Mouse (Mus musculus): ENCODE results near the gene Rbm18. TPM values are rescaled to one million over a fixed set of nuclear protein-coding genes. Genes with fewer than 3 reads are reported as not detected.

Gene Rbm18
- 10 to 100 TPM; 42.8 to 45.6 TPM for total RNA-seq (2023)

GRCm38 (mm10) chr2:36136300-36136941, at the start of gene Rbm18, which contains the start of gene Mrrf:
TSS of gene Rbm18 (minus strand) at chr2:36136773.
TSS of gene Mrrf (plus strand) at chr2:36136389.

GRCm38 (mm10) chr2:36104956-36105741, 31.4 kb downstream of the Rbm18 start, which contains the start of gene Lhx6:
TSS of gene Lhx6 (minus strand) at chr2:36105408.

Other genes starting within 250 kb of the Rbm18 start
- gene Ttll11, start 156.9 kb downstream of the Rbm18 start, total RNA-seq (2023), result 1 to 10 TPM in 1 of 2 experiments, under 1 TPM in 1; 0.44 to 1.1 TPM
- gene Ndufa8, start 87.4 kb downstream of the Rbm18 start, total RNA-seq (2023), result 10 to 100 TPM; 51.4 to 52.6 TPM
- not detected for gene Morn5, start 87.3 kb downstream of the Rbm18 start, total RNA-seq (2023)
- not detected for gene Lhx6, start 31.4 kb downstream of the Rbm18 start, total RNA-seq (2023)
- gene Mrrf, start 384 bp downstream of the Rbm18 start, total RNA-seq (2023), result 10 to 100 TPM; 14.3 to 14.9 TPM
- 1 to 10 TPM; 1.2 to 2.2 TPM for gene Ptgs1, start 93.7 kb upstream of the Rbm18 start, total RNA-seq (2023)
- not detected for gene Olfr338, start 236.7 kb upstream of the Rbm18 start, total RNA-seq (2023)

All from T-cell, adult 66 days (primary cell).